Comparison of ENCODE assay signal across 24 mouse cellular contexts in genomic region chr2:104320061-104320624, GRCm38 (mm10).
A peak's percentile ranks its signal among the peaks of the same experiment; 100 is the strongest.
DNase-seq lines count a peak whose midpoint lies in the region; ATAC-seq and TF ChIP-seq lines count a peak whose summit lies in the region.
"Had no signal": no experiment of that assay in that cellular context is flagged by ENCODE, and none has a peak within 500 bp of the region (broad histone marks: within the 10 kb centered on the region; RNA-seq: fewer than 3 reads in every experiment).

No protein-coding gene starts in this region.

- peaks cover 37% of the 10 kb centered on the region for H3K4me1 ChIP-seq in forebrain, embryonic 16.5 days (replicated peaks; ENCODE audit: control insufficient read depth, insufficient read depth, low read length)
- H3K4me1 ChIP-seq: embryonic facial prominence, embryonic 15.5 days; hindbrain, embryonic 12.5 days had no signal

- WGBS in forebrain, embryonic 16.5 days: 93% methylated on average over 13 of the region's 13 CpGs

- H3K4me3 ChIP-seq in left cerebral cortex, adult 2 months: no peak overlapping the region
- H3K4me3 ChIP-seq in forebrain, embryonic 16.5 days (replicated peaks; ENCODE audit: low read length): no peak overlapping the region
- H3K4me3 ChIP-seq: embryonic facial prominence, embryonic 15.5 days; gastrocnemius, adult 2 months; hindbrain, embryonic 12.5 days; limb, embryonic 10.5 days; megakaryocyte, embryonic 14.5 days; midbrain, embryonic 15.5 days; myocyte had no signal

- H3K9ac ChIP-seq in forebrain, embryonic 16.5 days (replicated peaks; ENCODE audit: low read depth, low read length): no peak overlapping the region
- H3K9ac ChIP-seq: embryonic facial prominence, embryonic 15.5 days; forebrain, postnatal 0 days; hindbrain, embryonic 12.5 days; midbrain, embryonic 15.5 days had no signal

- intact Hi-C loops in left cerebral cortex, adult 2 months (cut with DNase I): loop anchor here (1.0 to 5.0 kb wide), 3 partner anchors 78 to 93 kb away; partner anchors contain the start of gene D430041D05Rik

- no peak overlapping the region for H3K4me2 ChIP-seq in forebrain, embryonic 16.5 days (ENCODE audit: low read length)
- H3K4me2 ChIP-seq: embryonic facial prominence, embryonic 15.5 days; heart, embryonic 11.5 days; hindbrain, embryonic 12.5 days; midbrain, embryonic 15.5 days had no signal

- no peaks in the 10 kb centered on the region for H3K36me3 ChIP-seq in forebrain, embryonic 16.5 days (ENCODE audit: control insufficient read depth, insufficient read depth)
- H3K36me3 ChIP-seq: embryonic facial prominence, embryonic 15.5 days; hindbrain, embryonic 12.5 days; limb, embryonic 10.5 days; midbrain, embryonic 15.5 days had no signal

- no peak for TF ChIP-seq CTCF in left cerebral cortex, adult 2 months (IDR thresholded peaks at IDR 0.05)

- H3K27me3 ChIP-seq in forebrain, embryonic 16.5 days (replicated peaks; ENCODE audit: control insufficient read depth, insufficient read depth, low read length): no peaks in the 10 kb centered on the region
- H3K27me3 ChIP-seq: embryonic facial prominence, embryonic 15.5 days; hindbrain, embryonic 12.5 days; midbrain, embryonic 15.5 days had no signal

- no peaks in the 10 kb centered on the region for H3K9me3 ChIP-seq in forebrain, embryonic 16.5 days (ENCODE audit: control insufficient read depth, low read length)
- H3K9me3 ChIP-seq: embryonic facial prominence, embryonic 15.5 days; hindbrain, embryonic 12.5 days; limb, embryonic 10.5 days; megakaryocyte, embryonic 14.5 days; midbrain, embryonic 15.5 days had no signal

- ATAC-seq in forebrain, embryonic 16.5 days: no peak
- ATAC-seq: forebrain, postnatal 0 days; intestine, embryonic 16.5 days; midbrain, embryonic 15.5 days had no signal

- peak overlapping the region; percentile 92 for H3K27ac ChIP-seq in left cerebral cortex, adult 2 months
- no peak overlapping the region for H3K27ac ChIP-seq in forebrain, embryonic 16.5 days (ENCODE audit: low read length)
- H3K27ac ChIP-seq: embryonic facial prominence, embryonic 15.5 days; gastrocnemius, adult 2 months; hindbrain, embryonic 12.5 days; limb, embryonic 10.5 days; midbrain, embryonic 15.5 days had no signal

- DNase-seq in heart, adult 11 months: peak; percentile 34
- no peak for DNase-seq in heart, postnatal 4 days
- DNase-seq in left cerebral cortex, adult 2 months (ENCODE audit: extremely low spot score in 1 of 2, low spot score in 2 of 2): no peak
- DNase-seq in left cerebral cortex, adult 11 months (ENCODE audit: low spot score): no peak
- DNase-seq in adrenal gland, adult 2 months: peak; percentile 79
- DNase-seq in brain, adult 2 months (ENCODE audit: low read depth, low spot score): peak; percentile 68
- no peak for DNase-seq in right cerebral cortex, adult 18-20 months
- DNase-seq: B cell, adult 2 months; forebrain, postnatal 0 days; gastrocnemius, adult 2 months; heart, postnatal 10 days; layer of hippocampus, postnatal 36 days; lung, adult 18-20 months; lung, postnatal 14 days; thymus, postnatal 25 days had no signal

Comparison
In these comparisons a context has a peak if more than half of its experiments do, and no peak if none do; other contexts are left out.
1. DNase-seq: peak in heart, adult 11 months (single experiment), adrenal gland, adult 2 months (single experiment) and brain, adult 2 months (single experiment); none in heart, postnatal 4 days (single experiment), left cerebral cortex, adult 2 months (0 of 2), left cerebral cortex, adult 11 months (single experiment) and right cerebral cortex, adult 18-20 months (single experiment).